Mouse (Mus musculus) small intestine, adult 2 months (tissue): ENCODE results near the gene Pla2g4b. TPM values are rescaled to one million over a fixed set of nuclear protein-coding genes. Genes with fewer than 3 reads are reported as not detected.

Source experiments
- H3K27ac ChIP-seq: fragments of 200-500 bp; 2 replicates; pipeline ENCODE4 v1.5.1; 2012; ENCODE audit warnings: low read depth, low read length, control low read depth, inconsistent platforms; ENCODE audit not compliant: insufficient read depth
- H3K27me3 ChIP-seq: fragments of 200-500 bp; 2 replicates; pipeline ENCODE4 v1.6.1; 2012; ENCODE audit warnings: mild to moderate bottlenecking, moderate library complexity, low read length, inconsistent platforms; ENCODE audit not compliant: control insufficient read depth, insufficient read depth
- H3K36me3 ChIP-seq: fragments of 200-500 bp; 2 replicates; pipeline ENCODE4 v1.6.1; 2012; ENCODE audit warnings: mild to moderate bottlenecking, low read length, control low read depth, inconsistent platforms; ENCODE audit not compliant: control insufficient read depth, insufficient read depth
- H3K4me1 ChIP-seq: fragments of 200-500 bp; 2 replicates; pipeline ENCODE4 v1.6.1; 2012; ENCODE audit warnings: low read length, inconsistent platforms, mixed read lengths; ENCODE audit not compliant: control insufficient read depth, insufficient read depth, insufficient read length
- H3K4me3 ChIP-seq: fragments of 200-500 bp; 2 replicates; pipeline ENCODE4 v1.5.1; 2012; ENCODE audit warnings: low read depth, mild to moderate bottlenecking, control low read depth, inconsistent platforms, low read length, moderate library complexity
- CTCF ChIP-seq: fragments of 200-500 bp; IDR thresholded peaks from 2 replicates; pipeline ENCODE4 v1.5.1; 2012; ENCODE audit warnings: low read depth, mild to moderate bottlenecking, control low read depth, inconsistent platforms, low read length, moderate library complexity, mixed read lengths; ENCODE audit not compliant: insufficient replicate concordance, insufficient read length; ENCODE audit errors: extremely low read depth
- POLR2A ChIP-seq: fragments of 200-500 bp; IDR thresholded peaks from 2 replicates; pipeline ENCODE4 v1.6.1; 2012; ENCODE audit warnings: low read depth, mild to moderate bottlenecking, control low read depth, inconsistent platforms, low read length, moderate library complexity
- WGBS: fragments of 180-500 bp; shearing (Covaris S2); methylation state at CpG from one replicate; pipeline ENCODE4 v1.1.7; 2018; 5-methylcytosine and 5-hydroxymethylcytosine counted together
- polyA plus RNA-seq: library from polyadenylated mRNA; depleted of rRNA; stranded (reverse); fragments of >200 nt; gene quantifications from 2 replicates; pipeline ENCODE4 v1.2.3, GENCODE M21; 2012

The Pla2g4b gene
- polyA plus RNA-seq, 1 experiment = 3.3 TPM

DNA sequence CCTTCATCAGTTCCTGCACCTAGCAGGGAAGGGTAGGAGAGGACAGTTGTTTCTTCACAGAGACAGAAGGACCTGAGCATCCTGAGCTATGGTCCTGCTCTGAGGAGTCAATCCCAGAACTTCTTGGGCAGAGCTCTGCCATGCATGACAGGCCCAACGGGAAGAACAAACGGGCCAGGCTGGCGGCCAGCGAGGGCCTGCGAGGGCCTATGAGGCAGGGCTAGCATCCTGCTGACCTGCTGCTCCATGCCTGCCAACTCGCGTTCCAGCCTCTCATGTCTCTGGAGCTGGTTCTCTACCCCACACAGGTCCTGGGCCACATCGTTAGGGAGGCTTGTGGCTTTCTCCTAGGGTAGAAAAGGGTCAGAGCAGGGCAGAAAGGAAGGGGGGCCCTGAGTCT, 29.0 kb downstream of the Pla2g4b start:
- TF ChIP-seq CTCF = no peak
- TF ChIP-seq POLR2A = no peak; the same call in 1 of the 2 replicates
- no peak overlapping the region for H3K27ac ChIP-seq
- H3K27me3 ChIP-seq = no peaks in the 10 kb centered on the region
- 88% methylated on average over 8 of the region's 8 CpGs for WGBS
- H3K4me1 ChIP-seq = no peaks in the 10 kb centered on the region
- H3K36me3 ChIP-seq = no peaks in the 10 kb centered on the region
- no peak overlapping the region for H3K4me3 ChIP-seq

DNA sequence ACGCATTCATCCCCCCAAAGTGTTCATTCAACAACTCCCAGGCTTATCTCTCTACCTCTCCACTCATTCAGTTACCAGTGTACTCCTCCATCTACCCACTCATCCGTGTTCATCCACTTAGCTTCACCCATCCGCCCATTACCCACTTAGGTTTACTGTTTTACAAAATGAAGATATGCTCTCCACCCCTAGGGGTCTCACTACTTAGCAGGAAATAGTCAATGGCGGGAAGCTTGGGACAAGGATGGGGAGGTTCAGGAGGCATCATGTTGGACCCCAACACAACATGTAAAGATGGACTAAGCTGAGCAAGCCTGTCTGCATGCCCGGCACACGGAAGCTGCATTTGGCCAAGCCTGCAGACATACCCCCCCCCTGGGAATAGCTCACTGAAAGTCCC, 31.4 kb downstream of the Pla2g4b start:
- no peaks in the 10 kb centered on the region; the same call in 1 of the 2 replicates for H3K4me1 ChIP-seq
- no peak overlapping the region for H3K4me3 ChIP-seq
- TF ChIP-seq POLR2A = no peak
- TF ChIP-seq CTCF = no peak
- no peaks in the 10 kb centered on the region for H3K36me3 ChIP-seq
- H3K27ac ChIP-seq = no peak overlapping the region
- 71% methylated on average over 6 of the region's 6 CpGs for WGBS
- no peaks in the 10 kb centered on the region for H3K27me3 ChIP-seq

DNA sequence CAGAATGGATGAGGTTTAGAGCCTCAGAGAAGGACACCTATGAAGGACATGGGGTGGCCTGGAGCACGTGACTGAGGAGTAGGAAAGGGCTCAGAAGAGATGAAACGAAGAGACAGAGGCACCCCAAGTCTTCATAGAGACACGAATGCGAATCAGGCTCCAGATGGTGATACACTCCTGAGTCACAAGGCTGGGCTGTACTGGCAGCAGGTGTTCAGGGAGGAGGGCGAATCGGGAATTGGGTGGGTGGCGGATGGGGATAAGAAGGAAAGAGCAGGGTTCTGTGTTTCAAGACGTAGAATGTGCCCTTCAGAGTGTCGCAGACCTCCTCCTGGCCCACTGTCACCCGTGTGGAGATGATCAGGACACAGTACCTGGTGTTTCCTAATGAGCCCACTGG, 32.0 kb downstream of the Pla2g4b start:
- Histone ChIP-seq H3K27me3 (no peaks in the 10 kb centered on the region), H3K27ac (no peak overlapping the region), H3K36me3 (no peaks in the 10 kb centered on the region), H3K4me3 (no peak overlapping the region), H3K4me1 (no peaks in the 10 kb centered on the region; the same call in 1 of the 2 replicates)
- 83% methylated on average over 10 of the region's 10 CpGs for WGBS
- no peak for TF ChIP-seq POLR2A
- TF ChIP-seq CTCF = no peak

DNA sequence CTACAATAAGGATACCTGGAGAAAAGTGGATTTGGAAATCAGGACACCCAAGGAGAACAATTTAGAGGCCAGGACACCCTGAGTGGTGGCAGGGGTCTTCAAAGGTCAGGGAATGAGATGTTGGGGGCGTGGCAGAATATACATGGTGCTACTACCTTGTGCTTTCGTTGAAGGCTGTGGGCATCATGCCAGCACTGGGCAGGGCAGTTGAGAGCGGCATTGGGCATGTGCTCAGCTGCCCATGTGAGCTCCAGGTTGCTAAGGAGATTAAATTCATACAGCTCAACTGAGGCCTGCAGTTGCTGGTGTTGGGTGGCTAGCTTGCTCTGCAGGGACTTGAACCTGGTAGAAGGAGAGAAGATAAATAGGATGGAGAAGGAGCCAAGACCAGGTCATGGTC, 33.0 kb downstream of the Pla2g4b start:
- no peaks in the 10 kb centered on the region for H3K27me3 ChIP-seq
- no peaks in the 10 kb centered on the region; the same call in 1 of the 2 replicates for H3K4me1 ChIP-seq
- TF ChIP-seq POLR2A (no peak), CTCF (no peak)
- no peak overlapping the region for H3K27ac ChIP-seq
- no peak overlapping the region for H3K4me3 ChIP-seq
- 36% methylated on average over 3 of the region's 3 CpGs for WGBS
- H3K36me3 ChIP-seq = no peaks in the 10 kb centered on the region

DNA sequence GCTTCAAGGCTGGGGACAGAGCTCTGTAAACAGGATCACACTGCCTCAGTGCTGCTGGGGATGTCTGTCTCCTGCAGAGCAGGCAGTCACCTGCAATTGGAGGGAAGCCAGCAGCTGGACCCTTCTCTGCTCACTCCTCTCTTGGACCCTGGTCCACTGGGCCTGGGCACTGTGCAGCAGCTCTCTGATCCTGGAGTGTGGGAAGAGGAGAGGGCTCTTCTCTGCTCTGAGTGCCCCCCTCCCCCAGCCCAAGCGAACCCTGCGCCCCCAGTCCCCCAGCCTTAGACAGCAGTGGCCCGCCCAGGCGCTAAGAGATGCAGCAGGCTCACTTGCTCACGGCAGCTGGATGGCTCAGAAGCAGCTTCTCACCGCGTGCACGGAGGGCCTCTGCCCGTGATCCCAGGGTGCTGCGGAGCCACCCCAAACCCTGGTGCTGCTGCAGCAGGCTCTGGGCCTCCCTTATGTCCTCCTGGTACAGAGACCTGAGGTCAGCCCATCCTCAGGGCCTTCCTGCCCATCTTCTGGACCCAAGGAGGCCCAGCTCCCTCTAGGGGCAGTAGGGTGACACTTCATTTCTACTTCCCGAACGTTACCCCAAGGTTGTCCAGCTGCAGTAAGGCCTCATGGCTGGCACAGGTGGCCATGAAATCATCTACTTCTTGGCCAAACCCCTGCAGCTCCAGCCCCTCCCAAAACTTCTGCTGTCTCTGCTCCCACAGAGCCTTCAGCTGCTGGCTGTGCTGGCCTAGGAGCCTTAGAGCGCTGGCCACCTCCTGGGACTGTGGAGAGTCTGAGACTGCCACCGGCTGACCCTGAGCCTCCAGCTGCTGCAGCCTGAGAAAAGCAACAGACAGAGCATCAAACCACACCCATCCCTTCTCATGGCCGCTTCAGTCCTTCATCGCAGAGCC, 35.6 kb downstream of the Pla2g4b start:
- no peaks in the 10 kb centered on the region for H3K27me3 ChIP-seq
- no peak for TF ChIP-seq POLR2A
- peak; percentile 64; the same call in 1 of the 2 replicates for TF ChIP-seq CTCF
- H3K4me3 ChIP-seq = no peak overlapping the region
- H3K4me1 ChIP-seq = no peaks in the 10 kb centered on the region; the same call in 1 of the 2 replicates
- no peaks in the 10 kb centered on the region for H3K36me3 ChIP-seq
- H3K27ac ChIP-seq = no peak overlapping the region
- WGBS = 56% methylated on average over 16 of the region's 16 CpGs

DNA sequence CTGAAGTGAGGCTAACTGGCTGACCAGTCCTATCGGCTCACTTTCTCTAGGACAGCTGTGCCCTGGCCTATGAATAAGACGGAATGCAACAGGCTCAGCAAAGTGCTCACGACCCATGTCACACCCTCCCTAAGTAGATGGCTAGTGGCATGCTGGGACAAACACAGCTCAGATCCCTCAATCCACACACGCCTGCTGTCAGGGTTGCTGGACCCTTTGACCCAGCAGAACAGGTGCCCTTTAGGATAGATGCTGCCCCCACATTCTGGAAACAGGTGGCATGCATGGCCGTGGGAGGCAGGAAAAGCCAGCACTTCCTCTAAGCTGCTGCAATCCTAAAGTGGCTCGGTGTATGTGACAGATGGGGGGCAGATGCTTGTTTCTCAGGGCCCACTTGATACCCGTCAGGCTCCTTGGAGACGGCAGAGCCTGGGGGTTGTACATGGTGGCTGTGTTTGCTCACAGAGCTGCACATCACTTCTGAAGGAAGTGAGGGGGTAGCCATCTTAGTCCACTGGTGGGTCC, 36.3 kb downstream of the Pla2g4b start:
- Histone ChIP-seq H3K4me1 (no peaks in the 10 kb centered on the region; the same call in 1 of the 2 replicates), H3K4me3 (no peak overlapping the region), H3K27ac (no peak overlapping the region), H3K36me3 (no peaks in the 10 kb centered on the region), H3K27me3 (no peaks in the 10 kb centered on the region; the same call in 1 of the 2 replicates)
- 71% methylated on average over 8 of the region's 8 CpGs for WGBS
- TF ChIP-seq POLR2A = no peak
- TF ChIP-seq CTCF = no peak

DNA sequence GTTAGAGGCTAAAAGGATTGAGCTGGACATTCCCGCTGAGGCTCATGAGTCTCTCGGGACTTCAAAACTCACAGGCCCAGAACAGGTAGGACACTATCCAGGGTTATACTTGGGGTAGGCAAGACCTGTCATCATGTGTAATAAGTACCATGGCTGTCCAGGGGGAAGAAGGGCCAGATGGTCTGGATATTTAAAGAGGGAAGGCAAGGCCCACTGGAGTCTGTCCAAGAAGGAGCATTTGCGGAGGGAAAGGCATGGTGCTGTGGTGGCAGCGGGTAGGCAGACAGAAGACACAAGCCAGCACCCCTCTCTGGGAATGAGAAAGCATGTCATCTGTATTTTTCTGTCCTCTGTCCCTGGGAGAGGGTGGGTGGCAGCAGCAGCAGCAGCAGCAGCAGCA, 40.9 kb downstream of the Pla2g4b start:
- peaks cover 4% of the 10 kb centered on the region for H3K4me1 ChIP-seq

More for the DNA sequence above, 40.9 kb downstream of the Pla2g4b start:
- H3K36me3 ChIP-seq = no peaks in the 10 kb centered on the region
- H3K27me3 ChIP-seq = peaks cover 3% of the 10 kb centered on the region; the same call in 1 of the 2 replicates
- H3K27ac ChIP-seq = no peak overlapping the region
- TF ChIP-seq CTCF (no peak), POLR2A (no peak)
- no peak overlapping the region for H3K4me3 ChIP-seq
- 92% methylated on average over 4 of the region's 4 CpGs for WGBS
